Mouse (Mus musculus): Measurements from ENCODE around the gene Kif1b.

DNA sequence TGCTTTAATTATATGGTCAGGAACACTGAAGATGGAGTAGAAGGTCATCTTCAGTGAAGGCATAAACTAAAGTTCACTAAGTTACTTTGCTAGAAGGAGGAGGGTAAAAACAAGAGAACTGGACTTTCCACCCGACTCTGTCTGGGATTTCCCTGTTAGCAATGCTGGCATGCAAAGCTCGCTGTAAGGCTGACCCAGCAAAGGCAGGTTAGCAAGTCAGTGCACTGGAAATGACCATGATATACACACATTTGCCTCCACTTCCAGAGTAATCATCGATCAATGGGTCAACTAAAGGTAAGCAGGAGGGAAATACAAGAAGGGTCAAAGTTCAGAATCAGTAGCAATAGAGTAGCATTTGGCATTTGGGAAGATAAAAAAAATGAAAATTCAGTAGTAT lies 46.6 kb downstream of the Kif1b start:
- TF ChIP-seq POLR2A (IDR thresholded peaks at IDR 0.05; ENCODE audit: control insufficient read depth in 1 of 2, insufficient read depth in 1 of 2, low read depth in 1 of 2, low read length in 2 of 2, poor library complexity in 1 of 2) (no peak), MAX (IDR thresholded peaks at IDR 0.05; ENCODE audit: low read length) (no peak), CTCF (IDR thresholded peaks at IDR 0.05 in 2 of 3, conservative IDR thresholded peaks at IDR 0.05 in 1 of 3; ENCODE audit: control insufficient read depth in 1 of 3, insufficient read depth in 1 of 3, low read depth in 2 of 3, low read length in 3 of 3, poor library complexity in 1 of 3, severe bottlenecking in 1 of 3) (no peak), EP300 (IDR thresholded peaks at IDR 0.05; ENCODE audit: low read depth in 1 of 2, low read length in 2 of 2) (no peak), MAFK (IDR thresholded peaks at IDR 0.05; ENCODE audit: borderline replicate concordance, low read depth, low read length) (no peak), SMC3 (IDR thresholded peaks at IDR 0.05; ENCODE audit: low read depth, low read length) (no peak), HCFC1 (IDR thresholded peaks at IDR 0.05; ENCODE audit: low read depth, low read length) (no peak), RAD21 (IDR thresholded peaks at IDR 0.05; ENCODE audit: low read depth, low read length) (no peak), SIN3A (IDR thresholded peaks at IDR 0.05; ENCODE audit: low read length) (no peak), ZKSCAN1 (IDR thresholded peaks at IDR 0.05; ENCODE audit: low read depth, low read length) (no peak), ETS1 (IDR thresholded peaks at IDR 0.05; ENCODE audit: low read depth, low read length) (no peak), TBP (IDR thresholded peaks at IDR 0.05; ENCODE audit: low read depth, low read length) (no peak), MAZ (IDR thresholded peaks at IDR 0.05; ENCODE audit: low read depth, low read length) (no peak)
